Mouse (Mus musculus): ENCODE results near the gene 2410004B18Rik.

DNA sequence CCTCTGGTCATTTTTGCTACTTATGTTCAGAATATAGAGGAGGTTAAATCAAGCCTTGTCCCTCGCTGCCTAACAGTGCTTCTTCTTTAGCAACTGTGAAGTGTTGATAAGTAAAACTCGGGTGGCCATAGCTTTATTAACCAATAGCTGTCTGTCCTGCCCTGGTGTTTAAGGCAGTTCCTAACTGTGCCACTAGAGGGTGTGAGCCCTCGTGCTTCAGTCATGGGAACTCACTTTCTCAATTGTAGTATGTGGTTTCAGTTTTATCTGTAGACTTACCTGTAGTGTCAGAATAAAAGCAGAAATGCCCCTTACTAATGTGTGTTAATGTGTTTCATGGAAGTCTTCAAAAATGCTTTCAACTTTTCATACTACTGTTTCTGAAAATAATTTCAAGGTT, 4.2 kb downstream of the 2410004B18Rik start:
- TF ChIP-seq CHD2 (IDR thresholded peaks at IDR 0.05; ENCODE audit: low read depth, low read length) (no peak), ZNF384 (IDR thresholded peaks at IDR 0.05; ENCODE audit: low read depth, low read length) (no peak), HCFC1 (IDR thresholded peaks at IDR 0.05; ENCODE audit: borderline replicate concordance, insufficient read depth, low read length) (no peak), MAFK (IDR thresholded peaks at IDR 0.05; ENCODE audit: insufficient read depth, low read depth, low read length) (no peak)

Measured in ES-E14 (cell line).